Mouse (Mus musculus) heart, adult 2 months (tissue): ENCODE data around the gene Rps13. TPM values are rescaled to one million over a fixed set of nuclear protein-coding genes. Genes with fewer than 3 reads are reported as not detected.

ENCODE experiments used
- DNase-seq, 2 experiments: peaks; one replicate each; pipeline ENCODE4 v3.0.0; 2021
- H3K27ac ChIP-seq: fragments of 200-600 bp; 2 replicates; pipeline ENCODE4 v1.8.1; 2022
- H3K27me3 ChIP-seq: fragments of 200-500 bp; 2 replicates; pipeline ENCODE4 v1.6.1; 2012; ENCODE audit warnings: mild to moderate bottlenecking, low read length, inconsistent platforms, mixed read lengths; ENCODE audit not compliant: control insufficient read depth, insufficient read depth
- H3K36me3 ChIP-seq: fragments of 200-500 bp; 2 replicates; pipeline ENCODE4 v1.6.1; 2012; ENCODE audit warnings: low read length, inconsistent platforms; ENCODE audit not compliant: control insufficient read depth, insufficient read depth
- H3K4me1 ChIP-seq: fragments of 200-500 bp; 2 replicates; pipeline ENCODE4 v1.6.1; 2011; ENCODE audit warnings: low read length; ENCODE audit not compliant: control insufficient read depth, insufficient read depth
- H3K4me3 ChIP-seq: fragments of 200-600 bp; 2 replicates; pipeline ENCODE4 v1.8.1; 2022
- H3K79me2 ChIP-seq: fragments of 200-500 bp; replicated peaks from 2 replicates; pipeline ENCODE4 v1.6.1; 2012; ENCODE audit warnings: mild to moderate bottlenecking, inconsistent platforms, low read length, moderate library complexity, mixed read lengths; ENCODE audit not compliant: control insufficient read depth, insufficient read depth
- H3K9ac ChIP-seq: fragments of 200-500 bp; 2 replicates; pipeline ENCODE4 v1.6.1; 2012; ENCODE audit warnings: low read depth, mild to moderate bottlenecking, control low read depth, inconsistent platforms, low read length, mixed read lengths
- CTCF ChIP-seq: fragments of 200-600 bp; IDR thresholded peaks from 2 replicates; pipeline ENCODE4 v1.8.1; 2022; ENCODE audit warnings: antibody characterized with exemption, mild to moderate bottlenecking, moderate library complexity
- EP300 ChIP-seq: fragments of 200-500 bp; IDR thresholded peaks from 2 replicates; pipeline ENCODE4 v1.6.1; 2011; ENCODE audit warnings: low read depth, low read length, control low read depth; ENCODE audit not compliant: insufficient read depth
- POLR2A ChIP-seq: fragments of 200-500 bp; IDR thresholded peaks from 2 replicates; pipeline ENCODE4 v1.6.1; 2011; ENCODE audit warnings: mild to moderate bottlenecking, low read depth, low read length, control low read depth; ENCODE audit not compliant: insufficient read depth
- WGBS: fragments of 180-500 bp; shearing (Covaris S2); methylation state at CpG from one replicate; pipeline ENCODE4 v1.1.7; 2018; 5-methylcytosine and 5-hydroxymethylcytosine counted together
- intact Hi-C: fragments of 180-260 bp; cut with DNase I; formaldehyde crosslinking; loops from one replicate; pipeline ENCODE4 v1.15.1; 2025
- polyA plus RNA-seq: library from polyadenylated mRNA; depleted of rRNA; stranded (reverse); fragments of >200 nt; gene quantifications from 2 replicates; pipeline ENCODE4 v1.2.3, GENCODE M21; 2012; rRNA removed
- total RNA-seq, 2 experiments: library from RNA; stranded (reverse); gene quantifications; 2 replicates each; pipeline ENCODE4 v1.2.3; 2021

Rps13 gene
- total and polyA plus RNA-seq, 3 experiments: 146 to 384 (median 328) TPM

DNA sequence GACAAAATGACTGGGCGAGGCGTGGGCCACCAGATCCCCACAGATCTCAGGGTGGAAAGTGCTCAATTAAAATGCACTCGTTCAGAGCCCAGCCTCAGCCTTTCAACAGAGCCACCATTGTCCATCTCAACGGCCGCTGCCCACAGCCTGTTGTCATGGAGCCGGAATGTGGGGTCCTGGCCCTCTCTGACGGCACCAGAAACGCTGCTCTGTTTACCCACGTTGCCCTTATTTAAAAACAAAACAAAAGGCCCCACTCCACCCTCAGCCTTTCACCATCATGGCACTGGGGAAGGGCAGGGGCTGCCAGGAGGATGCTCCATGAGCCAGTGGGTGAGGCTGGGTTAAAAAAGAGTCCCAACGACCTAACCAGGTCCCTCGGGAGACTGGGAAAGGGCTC lies 51.2 kb downstream of the Rps13 start:
- DNase-seq: no peak
- Histone ChIP-seq H3K27ac (no peak overlapping the region), H3K9ac (no peak overlapping the region), H3K36me3 (no peaks in the 10 kb centered on the region), H3K27me3 (no peaks in the 10 kb centered on the region), H3K4me1 (0 out of 2 replicates have a peak, but pooled peaks cover 2% of the 10 kb centered on the region), H3K4me3 (no peak overlapping the region), H3K79me2 (no peaks in the 10 kb centered on the region)
- TF ChIP-seq POLR2A: no peak
- no peak for TF ChIP-seq CTCF
- no peak for TF ChIP-seq EP300
- intact Hi-C loops: no loop called here
- 64% methylated on average over 11 of the region's 11 CpGs for WGBS

Other genes with a start within 250 kb of the Rps13 start
- 1 to 10 TPM; 1.3 to 1.7 TPM for gene Gm4353, start 249.6 kb downstream of the Rps13 start, total RNA-seq
- gene Gm4353, start 249.6 kb downstream of the Rps13 start, polyA plus RNA-seq: 0.51 and 0.82 TPM in 2 replicates
- 1 to 10 TPM; 4.5 to 6.3 TPM for gene Plekha7, start 25.8 kb downstream of the Rps13 start, total RNA-seq
- 13.7 and 19.3 TPM in 2 replicates for gene Plekha7, start 25.8 kb downstream of the Rps13 start, polyA plus RNA-seq
- 10 to 100 TPM; 13.4 to 16.3 TPM for gene Pik3c2a, start 109.3 kb upstream of the Rps13 start, total RNA-seq
- 2.5 and 5.0 TPM in 2 replicates for gene Pik3c2a, start 109.3 kb upstream of the Rps13 start, polyA plus RNA-seq
- 1 to 10 TPM; 6.9 to 7.3 TPM for gene Nucb2, start 170.2 kb upstream of the Rps13 start, total RNA-seq
- 1.8 and 2.3 TPM in 2 replicates for gene Nucb2, start 170.2 kb upstream of the Rps13 start, polyA plus RNA-seq